Mouse (Mus musculus) C2C12 (cell line): Measurements from ENCODE around the gene Bcat2. TPM values are rescaled to one million over a fixed set of nuclear protein-coding genes. Genes with fewer than 3 reads are reported as not detected.

Source experiments
- H3K27me3 ChIP-seq: one replicate; pipeline ENCODE4 v1.6.1; 2011; ENCODE audit not compliant: control insufficient read depth, insufficient read depth, insufficient read length
- H3K36me3 ChIP-seq: one replicate; pipeline ENCODE4 v1.6.1; 2011; ENCODE audit not compliant: control insufficient read depth, insufficient read depth
- H3K4me3 ChIP-seq: one replicate; pipeline ENCODE4 v1.5.1; 2011; ENCODE audit warnings: mild to moderate bottlenecking, control low read depth; ENCODE audit not compliant: poor library complexity, insufficient read depth, severe bottlenecking
- H3K79me2 ChIP-seq: one replicate; pipeline ENCODE4 v1.6.1; 2011; ENCODE audit not compliant: control insufficient read depth, insufficient read depth
- H3K79me3 ChIP-seq: one replicate; pipeline ENCODE4 v1.6.1; 2011; ENCODE audit warnings: low read depth, control low read depth
- H3ac ChIP-seq: one replicate; pipeline ENCODE3; 2011; ENCODE audit warnings: low read depth; ENCODE audit not compliant: control insufficient read depth, insufficient read length
- CEBPB ChIP-seq: IDR thresholded peaks from one replicate; pipeline ENCODE4 v1.6.1; 2011; ENCODE audit warnings: low read depth, mild to moderate bottlenecking, control low read depth, moderate library complexity
- CTCF ChIP-seq: IDR thresholded peaks from one replicate; pipeline ENCODE4 v1.5.1; 2011; ENCODE audit not compliant: control insufficient read depth, insufficient read depth, insufficient read length
- FOSL1 ChIP-seq: IDR thresholded peaks from one replicate; pipeline ENCODE4 v1.8.0; 2011; ENCODE audit warnings: mild to moderate bottlenecking, low read length; ENCODE audit not compliant: poor library complexity, insufficient read depth, severe bottlenecking
- MAX ChIP-seq: IDR thresholded peaks from one replicate; pipeline ENCODE4 v1.6.1; 2011; ENCODE audit warnings: mild to moderate bottlenecking, control low read depth
- MYOD1 ChIP-seq: IDR thresholded peaks from one replicate; pipeline ENCODE4 v1.6.1; 2011; ENCODE audit warnings: low read depth; ENCODE audit not compliant: control insufficient read depth, insufficient read length
- MYOG ChIP-seq: IDR thresholded peaks from one replicate; pipeline ENCODE4 v1.6.1; 2011; ENCODE audit not compliant: control insufficient read depth, insufficient read length; ENCODE audit errors: extremely low read depth
- USF1 ChIP-seq: IDR thresholded peaks from one replicate; pipeline ENCODE4 v1.6.1; 2011; ENCODE audit warnings: low read depth, mild to moderate bottlenecking, control low read depth, moderate library complexity
- polyA plus RNA-seq: library from polyadenylated mRNA; unstranded; fragments of >200 nt; fragmentation: generic; extraction: Trizol; gene quantifications from one replicate; pipeline ENCODE4 v1.2.1, GENCODE M21; 2012; ENCODE audit warnings: missing spikeins

Bcat2 gene
- polyA plus RNA-seq, 1 experiment: 26.5 TPM

- no peak overlapping the region for H3K4me3 ChIP-seq
- TF ChIP-seq USF1 (no peak), MYOG (no peak), MAX (no peak), FOSL1 (no peak), CEBPB (no peak), MYOD1 (no peak), CTCF (no peak)
- H3K79me2 ChIP-seq: peaks cover 4% of the 10 kb centered on the region
- no peaks in the 10 kb centered on the region for H3K36me3 ChIP-seq
- no peaks in the 10 kb centered on the region for H3K27me3 ChIP-seq
- H3K79me3 ChIP-seq: peaks cover 1% of the 10 kb centered on the region
- H3ac ChIP-seq: no peak overlapping the region
These were observed 39.3 kb upstream of the Bcat2 start for GRCm38 (mm10) chr7:45530643-45531042.

DNA sequence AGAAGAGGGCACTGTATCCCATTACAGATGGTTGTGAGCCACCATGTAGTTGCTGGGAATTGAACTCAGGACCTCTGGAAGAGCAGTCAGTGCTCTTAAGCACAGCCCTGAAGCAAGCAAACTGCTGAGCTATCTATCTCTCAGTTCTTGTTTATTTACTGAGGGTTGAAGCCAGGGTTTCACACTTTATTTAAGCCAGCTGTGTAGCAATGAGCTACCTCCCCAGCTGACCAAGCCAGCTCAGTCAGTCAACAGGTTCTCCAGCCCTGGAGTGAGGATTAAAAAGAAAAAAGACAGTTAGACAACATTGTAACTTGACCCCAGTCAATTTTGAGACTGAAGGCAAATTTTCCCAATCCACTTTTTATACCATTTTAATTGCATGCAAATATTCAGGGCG is 34.3 kb upstream of the Bcat2 start:
- H3K27me3 ChIP-seq: no peaks in the 10 kb centered on the region
- no peaks in the 10 kb centered on the region for H3K79me2 ChIP-seq
- H3ac ChIP-seq: no peak overlapping the region
- TF ChIP-seq CEBPB (no peak), USF1 (no peak), MYOG (no peak), MYOD1 (no peak), CTCF (no peak), MAX (no peak), FOSL1 (no peak)
- no peaks in the 10 kb centered on the region for H3K36me3 ChIP-seq
- H3K79me3 ChIP-seq: no peaks in the 10 kb centered on the region
- H3K4me3 ChIP-seq: no peak overlapping the region

GRCm38 (mm10) chr7:45537602-45538001 is 32.4 kb upstream of the Bcat2 start:
- Histone ChIP-seq H3ac (no peak overlapping the region), H3K79me2 (no peaks in the 10 kb centered on the region), H3K79me3 (no peaks in the 10 kb centered on the region), H3K36me3 (no peaks in the 10 kb centered on the region), H3K27me3 (no peaks in the 10 kb centered on the region), H3K4me3 (no peak overlapping the region)
- no peak for TF ChIP-seq USF1
- TF ChIP-seq MYOD1: no peak
- TF ChIP-seq CTCF: no peak

- no peak overlapping the region for H3ac ChIP-seq
- no peak for TF ChIP-seq MYOD1
- no peak for TF ChIP-seq CEBPB
- TF ChIP-seq FOSL1: no peak
- TF ChIP-seq MYOG: no peak
- no peak for TF ChIP-seq CTCF
- no peak for TF ChIP-seq USF1
- no peak for TF ChIP-seq MAX
- no peaks in the 10 kb centered on the region for H3K36me3 ChIP-seq
- H3K79me3 ChIP-seq: no peaks in the 10 kb centered on the region
- no peaks in the 10 kb centered on the region for H3K27me3 ChIP-seq
- no peak overlapping the region for H3K4me3 ChIP-seq
- no peaks in the 10 kb centered on the region for H3K79me2 ChIP-seq
These were observed 31.6 kb upstream of the Bcat2 start for GRCm38 (mm10) chr7:45538163-45539041.

GRCm38 (mm10) chr7:45539095-45539494 is 30.9 kb upstream of the Bcat2 start:
- H3K36me3 ChIP-seq: no peaks in the 10 kb centered on the region
- H3K27me3 ChIP-seq: no peaks in the 10 kb centered on the region
- H3K79me2 ChIP-seq: no peaks in the 10 kb centered on the region
- no peak overlapping the region for H3K4me3 ChIP-seq
- H3K79me3 ChIP-seq: no peaks in the 10 kb centered on the region
- TF ChIP-seq CEBPB (no peak), CTCF (no peak), USF1 (no peak), MAX (no peak), MYOG (no peak), MYOD1 (no peak), FOSL1 (no peak)
- no peak overlapping the region for H3ac ChIP-seq

GRCm38 (mm10) chr7:45540213-45540612 is 29.7 kb upstream of the Bcat2 start:
- no peak overlapping the region for H3ac ChIP-seq
- H3K79me3 ChIP-seq: no peaks in the 10 kb centered on the region
- TF ChIP-seq CEBPB: no peak
- no peak for TF ChIP-seq CTCF
- no peak for TF ChIP-seq FOSL1
- no peak for TF ChIP-seq MYOG
- TF ChIP-seq MAX: no peak
- TF ChIP-seq MYOD1: no peak
- TF ChIP-seq USF1: no peak
- no peaks in the 10 kb centered on the region for H3K36me3 ChIP-seq
- no peaks in the 10 kb centered on the region for H3K27me3 ChIP-seq
- H3K79me2 ChIP-seq: no peaks in the 10 kb centered on the region
- no peak overlapping the region for H3K4me3 ChIP-seq
